Mouse (Mus musculus): ENCODE data around the gene Kif6.

GRCm38 (mm10) chr17:49825831-49826230 lies 210.9 kb downstream of the Kif6 start:
- TF ChIP-seq EP300 (IDR thresholded peaks at IDR 0.05; ENCODE audit: low read depth) (no peak), CTCF (IDR thresholded peaks at IDR 0.05; ENCODE audit: low read depth) (no peak)
